Mouse (Mus musculus): ENCODE data around the gene Adora2b. TPM values are rescaled to one million over a fixed set of nuclear protein-coding genes. Genes with fewer than 3 reads are reported as not detected.
A peak's percentile ranks its signal among the peaks of the same experiment; 100 is the strongest.
"Not testable (repeated sequence)": the region's sequence is repeated elsewhere in the genome, so short reads cannot be mapped to it uniquely, and the experiment has no call there.

Adora2b gene
- total RNA-seq, 1 experiment from 2014 or later: 7.9 TPM

DNA sequence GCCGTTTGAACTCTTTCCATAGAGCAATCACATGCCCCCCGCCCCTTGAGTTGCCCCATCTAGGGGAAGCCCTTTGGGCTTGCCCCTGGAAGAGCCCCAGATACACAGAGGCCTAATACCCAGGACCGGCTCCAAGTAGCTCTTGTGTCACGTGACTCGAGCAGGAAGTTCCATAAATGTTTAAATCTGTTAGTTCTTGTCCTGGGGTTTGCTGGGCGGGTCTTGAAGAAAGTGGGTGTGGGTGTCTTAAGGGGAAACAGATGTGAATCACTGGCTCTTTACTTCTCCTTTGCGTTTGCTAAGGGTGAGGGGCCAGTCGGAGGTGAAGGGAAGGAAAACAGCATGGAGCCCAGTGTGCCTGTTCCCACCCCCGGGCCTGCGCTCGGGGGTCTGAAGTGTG lies 2.3 kb downstream of the Adora2b start:
- ATAC-seq (replicated peaks; ENCODE audit: insufficient number of reproducible peaks, low FRiP score, low TSS enrichment, poor library complexity, severe bottlenecking): peak; percentile 74

DNA sequence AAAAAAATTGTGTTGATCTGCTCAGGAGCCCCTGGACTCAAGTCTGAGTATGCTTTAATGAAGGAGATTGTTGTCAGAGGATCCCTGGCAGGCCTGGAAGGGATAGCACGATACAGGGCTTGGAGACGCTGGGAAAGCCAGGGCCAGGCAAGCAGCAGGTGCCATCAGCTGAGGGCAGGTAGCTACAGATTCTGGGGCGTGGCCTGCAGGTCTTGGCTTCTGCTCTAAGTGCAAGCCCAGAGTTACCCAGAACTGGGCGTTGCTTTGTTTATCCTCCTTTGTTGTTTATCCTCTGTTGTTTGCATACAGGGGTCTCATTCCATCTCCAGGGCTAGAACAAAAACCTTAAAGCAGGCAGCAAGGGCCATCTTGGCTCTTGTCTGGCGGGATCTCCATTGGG lies 4.6 kb downstream of the Adora2b start:
- no peak for ATAC-seq (replicated peaks; ENCODE audit: insufficient number of reproducible peaks, low FRiP score, low TSS enrichment, poor library complexity, severe bottlenecking)

DNA sequence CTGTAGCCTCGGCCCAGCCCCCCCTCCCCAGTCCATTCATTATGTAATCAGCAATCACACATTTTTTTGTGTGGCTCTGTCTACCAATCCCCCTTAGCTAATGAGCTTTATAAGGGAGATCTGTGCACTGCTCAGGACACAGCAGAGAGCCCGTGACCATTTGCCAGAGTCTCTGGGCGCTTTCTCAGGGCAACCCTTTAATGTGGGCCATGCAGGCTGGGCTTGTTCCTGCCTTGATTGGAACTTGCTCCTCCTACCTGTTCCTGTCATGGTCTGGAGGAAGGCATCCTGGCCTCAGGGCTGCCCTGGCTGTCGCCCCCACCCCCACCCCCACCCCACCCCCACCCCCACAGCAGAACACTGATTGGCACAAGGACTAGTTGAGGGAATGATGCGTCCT lies 10.4 kb downstream of the Adora2b start:
- ATAC-seq (replicated peaks; ENCODE audit: insufficient number of reproducible peaks, low FRiP score, low TSS enrichment, poor library complexity, severe bottlenecking): no peak

DNA sequence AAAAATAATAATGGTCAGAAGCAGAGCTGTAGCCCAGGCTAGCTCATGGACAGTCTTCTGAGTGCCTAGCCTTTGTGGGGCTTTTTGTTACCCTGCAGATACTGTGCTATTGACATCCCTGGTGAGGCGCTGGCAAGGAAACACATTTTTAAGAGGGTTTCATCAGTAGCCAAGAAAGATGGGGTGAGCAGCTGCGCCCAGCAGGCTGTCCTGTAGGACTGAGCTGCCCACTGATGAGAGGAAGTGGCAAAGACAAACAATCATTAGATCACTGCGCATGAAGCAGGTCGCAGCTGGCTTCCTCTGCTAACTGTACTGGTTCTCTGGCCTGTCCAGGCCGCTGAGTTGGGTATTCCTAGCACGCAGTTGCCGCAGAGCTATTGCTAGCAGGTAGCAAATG lies 14.8 kb downstream of the Adora2b start:
- no peak for ATAC-seq (replicated peaks; ENCODE audit: insufficient number of reproducible peaks, low FRiP score, low TSS enrichment, poor library complexity, severe bottlenecking)

DNA sequence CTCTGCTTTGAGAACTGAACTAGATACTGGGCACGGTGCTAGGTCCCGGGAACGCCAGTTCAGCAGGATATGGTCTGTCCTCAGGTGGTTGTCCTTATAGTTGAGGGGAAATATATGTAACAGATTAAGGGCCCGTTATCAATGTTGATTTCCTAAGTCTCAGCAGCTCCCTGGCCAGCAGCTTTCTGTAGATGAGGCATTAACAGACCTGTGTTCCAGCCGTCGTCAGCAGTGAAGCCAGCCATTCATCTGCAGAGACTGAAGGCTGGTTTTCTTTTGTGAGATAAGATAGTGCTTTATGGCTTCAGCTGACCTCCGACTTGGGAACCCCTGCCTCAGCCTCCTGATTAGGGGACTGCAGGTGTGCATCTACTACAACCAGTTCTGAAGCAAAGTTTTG lies 15.2 kb downstream of the Adora2b start:
- ATAC-seq (replicated peaks; ENCODE audit: insufficient number of reproducible peaks, low FRiP score, low TSS enrichment, poor library complexity, severe bottlenecking): no peak

DNA sequence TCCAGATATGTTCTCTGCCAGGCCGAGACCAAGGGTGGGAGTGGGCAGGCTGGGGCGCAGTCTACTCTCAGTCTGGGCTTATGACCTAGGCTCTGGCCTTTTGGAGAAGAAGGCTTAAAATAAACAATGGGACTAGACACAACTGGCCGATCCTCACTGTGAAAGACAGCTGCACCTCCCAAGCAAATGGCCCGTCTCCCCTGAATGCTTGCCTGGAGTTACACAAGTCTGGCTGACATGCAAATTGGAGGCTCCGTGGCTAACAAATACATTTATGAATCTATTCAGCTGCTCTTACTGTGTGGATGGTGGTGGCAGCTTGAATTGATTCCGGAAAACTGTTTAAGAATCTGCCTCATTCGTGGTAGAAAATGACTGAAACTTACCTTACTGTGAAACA lies 16.9 kb downstream of the Adora2b start:
- ATAC-seq (replicated peaks; ENCODE audit: insufficient number of reproducible peaks, low FRiP score, low TSS enrichment, poor library complexity, severe bottlenecking): no peak

DNA sequence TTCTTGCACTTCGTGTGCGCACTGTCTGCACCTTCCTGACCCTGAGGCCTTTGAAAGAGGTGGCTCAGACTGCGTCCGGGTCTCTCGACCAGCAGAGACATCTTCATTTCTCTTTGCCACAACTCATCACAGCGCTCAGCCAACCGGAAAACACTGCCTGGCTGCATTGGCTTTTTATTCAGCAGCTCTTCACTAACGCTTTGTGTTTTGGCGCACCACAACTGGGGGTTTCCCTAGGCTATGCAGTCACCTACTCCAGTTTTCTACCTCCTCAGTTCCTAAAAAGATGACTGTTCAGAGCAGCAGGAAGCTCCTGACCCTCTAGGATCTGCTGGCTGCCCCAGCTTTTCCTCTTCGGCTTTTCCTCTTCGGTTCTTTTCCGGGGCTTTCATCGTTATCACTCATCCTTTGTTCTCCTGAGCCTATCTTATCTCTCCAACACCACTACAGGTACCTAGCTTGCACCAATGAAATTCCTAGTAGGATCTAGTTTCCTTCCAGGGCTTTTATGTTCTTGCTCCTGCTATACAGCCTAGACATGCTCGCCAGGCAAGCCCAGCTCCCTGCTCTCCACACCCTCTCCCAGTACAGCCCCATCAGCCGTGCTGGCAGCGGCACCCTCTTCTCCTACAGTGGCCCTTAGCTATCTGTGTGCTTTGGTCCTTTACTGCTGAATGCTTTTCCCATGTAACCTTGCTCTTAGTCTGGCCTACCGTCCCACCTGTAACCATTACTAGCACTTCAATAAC lies 17.9 kb downstream of the Adora2b start:
- no peak for ATAC-seq (replicated peaks; ENCODE audit: insufficient number of reproducible peaks, low FRiP score, low TSS enrichment, poor library complexity, severe bottlenecking)

DNA sequence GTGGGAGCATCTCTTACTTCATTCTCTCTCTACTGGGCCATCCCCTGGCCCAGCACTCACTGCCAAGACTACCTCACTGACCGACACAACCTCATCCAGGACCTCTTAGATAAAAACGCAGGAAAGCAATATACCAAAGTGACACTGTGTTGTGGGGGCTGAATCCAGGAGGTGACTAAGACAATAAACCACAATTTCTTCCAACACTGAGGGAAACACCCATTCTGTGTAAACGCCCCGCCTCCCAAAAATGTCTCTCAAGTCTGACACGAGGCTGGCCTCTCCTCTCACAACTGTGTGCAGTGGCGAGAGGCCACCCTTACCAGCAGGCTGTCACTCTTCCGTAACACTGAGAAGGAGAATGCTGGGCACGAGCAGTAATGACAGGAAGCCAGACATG lies 19.6 kb downstream of the Adora2b start:
- no peak for ATAC-seq (replicated peaks; ENCODE audit: insufficient number of reproducible peaks, low FRiP score, low TSS enrichment, poor library complexity, severe bottlenecking)

DNA sequence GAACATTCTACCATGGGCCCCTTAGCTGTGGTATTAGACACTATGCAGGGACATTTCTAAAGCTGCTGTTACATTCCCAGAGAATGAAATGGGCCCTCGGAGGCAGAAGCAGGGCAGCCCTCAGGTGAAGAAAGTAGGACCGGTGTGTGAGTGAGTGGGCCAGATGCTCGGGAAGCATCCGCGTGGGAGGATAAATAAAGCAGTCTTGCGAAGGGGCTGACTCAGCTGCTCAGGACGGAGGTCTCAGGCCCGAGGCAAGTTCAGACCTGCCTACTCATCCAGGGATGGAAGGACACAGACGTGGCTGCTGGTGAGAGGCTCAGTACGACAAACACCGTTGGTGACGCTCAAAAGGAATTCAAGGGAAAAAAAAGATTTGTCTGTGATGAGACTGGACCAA lies 20.3 kb downstream of the Adora2b start:
- no peak for ATAC-seq (replicated peaks; ENCODE audit: insufficient number of reproducible peaks, low FRiP score, low TSS enrichment, poor library complexity, severe bottlenecking)

DNA sequence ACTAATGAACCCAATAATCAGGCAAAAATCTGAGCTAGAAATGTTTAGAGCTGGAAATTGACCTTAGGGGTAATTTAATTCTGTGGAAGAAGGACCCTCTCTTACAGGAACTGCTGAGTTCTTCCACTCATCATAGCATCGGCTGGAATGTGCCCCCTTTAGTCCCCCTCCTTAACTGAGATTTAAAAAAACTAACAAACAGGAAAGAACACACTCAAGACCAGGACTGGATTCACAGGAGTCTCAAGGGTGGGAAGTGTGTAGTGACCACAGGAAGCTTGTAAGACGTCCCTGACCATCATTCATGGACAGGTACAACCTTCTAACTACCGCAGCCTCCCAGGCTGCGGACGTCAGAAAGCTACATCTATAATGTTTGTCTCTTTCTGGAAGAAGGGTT lies 22.1 kb downstream of the Adora2b start:
- ATAC-seq (replicated peaks; ENCODE audit: insufficient number of reproducible peaks, low FRiP score, low TSS enrichment, poor library complexity, severe bottlenecking): no peak

DNA sequence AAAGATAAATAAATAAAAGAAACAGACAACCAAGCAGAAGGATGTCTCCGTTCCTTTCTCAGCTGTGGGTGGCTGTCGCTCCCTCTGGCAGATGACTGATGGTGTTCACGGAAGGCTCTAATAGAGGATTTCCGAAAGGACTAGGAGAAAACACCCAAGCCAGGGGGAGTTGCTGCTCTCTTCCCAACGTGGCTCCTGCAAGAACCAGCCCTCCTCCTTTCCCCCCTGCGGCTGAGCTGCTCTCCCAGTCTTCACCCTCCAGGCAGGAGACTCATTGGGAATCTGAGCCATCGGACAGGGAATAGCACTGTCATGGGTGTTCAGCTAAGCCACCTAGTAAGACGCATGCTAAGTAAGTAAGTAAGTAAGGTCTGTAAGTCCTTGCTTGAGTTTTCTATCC lies 28.3 kb downstream of the Adora2b start:
- ATAC-seq (replicated peaks; ENCODE audit: insufficient number of reproducible peaks, low FRiP score, low TSS enrichment, poor library complexity, severe bottlenecking): no peak

DNA sequence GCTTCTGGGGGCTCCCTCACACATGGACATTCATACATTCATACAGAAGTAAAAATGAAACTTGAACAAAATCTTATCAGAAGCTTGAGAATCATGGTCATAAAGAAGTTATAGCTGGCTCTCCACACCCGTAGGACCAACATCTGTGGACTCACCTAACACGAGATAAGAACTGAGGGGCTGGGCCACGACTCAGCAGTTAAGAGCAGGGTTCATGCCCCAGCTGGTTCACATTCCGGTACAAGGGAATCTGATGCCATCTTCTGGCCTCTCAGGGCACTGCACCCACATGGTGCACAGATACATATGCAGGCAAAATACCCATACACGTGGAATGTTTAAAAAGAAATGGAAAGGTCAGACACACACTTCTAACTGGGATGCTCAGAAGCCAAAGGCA lies 29.2 kb downstream of the Adora2b start:
- ATAC-seq (replicated peaks; ENCODE audit: insufficient number of reproducible peaks, low FRiP score, low TSS enrichment, poor library complexity, severe bottlenecking): peak; percentile 56

DNA sequence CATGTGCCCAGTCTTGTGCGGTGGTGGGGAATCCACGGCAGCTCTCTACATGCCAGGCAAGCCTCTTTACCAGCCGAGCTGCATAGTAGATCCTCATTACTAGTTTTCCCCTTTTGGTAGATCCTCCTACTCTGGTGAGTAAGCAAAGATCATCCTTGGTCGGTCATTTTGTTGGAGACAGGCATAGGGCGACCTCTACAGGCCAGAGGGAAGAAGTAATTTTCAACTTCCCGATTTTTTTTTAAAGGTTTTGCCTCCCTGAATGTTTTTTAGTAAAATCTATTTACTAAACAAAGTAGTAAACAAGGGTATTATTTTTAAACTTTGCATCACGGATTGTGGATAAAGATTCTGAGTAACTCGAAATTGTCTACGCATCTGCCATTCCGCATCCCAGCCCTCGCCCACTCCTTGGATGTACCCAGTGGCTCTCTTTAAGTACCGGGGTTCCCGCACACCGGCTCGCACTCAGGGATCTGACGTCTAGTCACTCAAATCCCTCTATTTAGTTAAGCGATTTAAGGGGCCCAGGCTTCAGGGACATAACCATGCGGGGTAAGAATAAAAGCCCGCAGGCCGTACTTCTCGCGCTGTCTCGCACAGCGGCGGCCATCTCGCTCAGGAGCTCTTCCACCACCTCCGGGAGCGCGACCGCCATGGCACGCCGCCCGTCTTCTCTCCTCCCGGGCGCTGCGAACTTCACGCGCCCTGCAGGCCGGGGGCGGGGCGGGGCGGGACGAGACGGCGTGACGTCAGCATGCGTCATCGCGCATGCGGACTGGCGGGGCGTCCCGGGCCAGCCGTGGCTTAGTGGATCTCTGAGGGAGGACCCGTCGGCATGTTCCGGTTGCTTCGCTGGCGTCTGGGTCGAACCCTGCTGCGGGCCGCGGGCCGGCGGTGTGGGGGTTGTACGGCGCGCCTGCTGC lies 32.2 kb downstream of the Adora2b start, which contains the start of the genes Zswim7 and Ttc19:
Gene Zswim7, minus strand, starts transcription at position 701 of the 926 bp plus-strand sequence.
Gene Ttc19, plus strand, starts transcription at position 799 of the 926 bp plus-strand sequence.
- ATAC-seq (replicated peaks; ENCODE audit: insufficient number of reproducible peaks, low FRiP score, low TSS enrichment, poor library complexity, severe bottlenecking): peak; percentile 85

DNA sequence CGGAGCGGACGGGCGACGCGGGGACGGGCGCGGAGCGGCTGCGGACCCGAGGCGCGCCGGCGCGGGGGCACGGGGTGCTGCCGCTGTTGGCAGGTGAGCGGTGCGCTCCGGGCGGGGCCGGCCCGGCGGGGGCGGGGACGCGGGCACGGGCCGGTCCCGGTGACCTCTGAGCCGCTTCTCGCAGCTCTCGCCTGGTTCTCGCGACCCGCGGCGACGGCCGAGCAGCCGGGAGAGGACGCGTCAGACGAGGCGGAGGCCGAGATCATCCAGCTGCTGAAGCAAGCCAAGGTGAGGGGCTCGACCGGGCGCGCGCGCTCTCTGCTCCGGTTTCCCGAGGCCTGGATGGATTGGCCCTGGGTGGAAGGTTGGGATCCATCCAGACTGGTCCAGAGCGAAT lies 32.8 kb downstream of the Adora2b start:
- no peak for ATAC-seq (replicated peaks; ENCODE audit: insufficient number of reproducible peaks, low FRiP score, low TSS enrichment, poor library complexity, severe bottlenecking)

DNA sequence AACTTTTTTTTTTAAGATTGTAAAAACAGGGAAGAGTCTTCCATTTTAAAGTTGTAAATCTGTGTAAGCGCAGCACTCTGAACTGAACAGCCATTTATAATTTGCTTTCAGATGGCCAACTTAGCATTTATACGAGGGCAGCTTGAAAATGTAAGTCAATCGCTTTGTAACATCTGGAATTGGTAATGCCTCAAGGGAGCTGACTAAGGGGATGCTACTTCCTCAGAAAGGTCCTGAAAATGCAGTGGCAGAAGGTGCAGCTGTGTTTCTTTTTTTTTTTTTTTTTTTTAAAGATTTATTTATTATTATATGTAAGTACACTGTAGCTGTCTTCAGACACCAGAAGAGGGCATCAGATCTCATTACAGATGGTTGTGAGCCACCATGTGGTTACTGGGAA lies 35.2 kb downstream of the Adora2b start:
- ATAC-seq (replicated peaks; ENCODE audit: insufficient number of reproducible peaks, low FRiP score, low TSS enrichment, poor library complexity, severe bottlenecking): not testable (repeated sequence)

DNA sequence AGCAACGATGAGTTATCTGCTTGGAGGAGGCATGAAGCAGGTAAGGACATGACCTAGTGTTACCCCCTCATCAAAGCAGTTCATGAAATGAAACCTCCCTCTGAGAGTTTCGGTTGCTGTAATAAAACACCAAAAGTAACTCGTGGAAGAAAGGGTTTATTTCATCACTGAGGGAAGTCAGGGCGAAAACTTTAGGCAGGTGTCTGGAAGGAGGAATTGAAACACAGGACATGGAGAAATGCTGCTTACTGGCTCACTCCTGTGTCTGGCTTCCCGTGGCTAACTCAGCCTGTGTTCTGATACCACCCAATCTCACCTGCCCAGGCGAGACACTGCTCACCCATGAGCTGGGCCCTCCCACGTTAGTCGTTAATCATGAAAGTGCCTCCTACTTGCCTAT lies 36.2 kb downstream of the Adora2b start:
- no peak for ATAC-seq (replicated peaks; ENCODE audit: insufficient number of reproducible peaks, low FRiP score, low TSS enrichment, poor library complexity, severe bottlenecking)

DNA sequence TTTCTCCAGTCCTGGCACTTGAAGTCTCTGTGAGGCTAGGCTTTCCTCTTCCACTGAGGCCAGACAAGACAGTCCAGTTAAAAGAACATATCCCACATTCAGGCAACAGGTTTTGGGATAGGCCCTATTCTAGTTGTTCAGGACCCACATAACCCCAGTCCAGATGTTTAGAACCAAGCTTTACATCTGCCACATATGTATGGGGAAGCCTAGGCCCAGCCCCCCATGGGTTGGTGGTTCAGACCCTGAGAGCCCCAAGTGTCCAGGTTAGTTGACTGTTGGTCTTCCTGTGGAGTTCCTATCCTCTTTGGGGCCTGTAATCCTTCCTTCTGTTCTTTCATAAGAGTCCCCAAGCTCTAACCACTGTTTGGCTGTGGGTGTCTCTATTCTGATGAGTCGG lies 38.9 kb downstream of the Adora2b start:
- no peak for ATAC-seq (replicated peaks; ENCODE audit: insufficient number of reproducible peaks, low FRiP score, low TSS enrichment, poor library complexity, severe bottlenecking)

DNA sequence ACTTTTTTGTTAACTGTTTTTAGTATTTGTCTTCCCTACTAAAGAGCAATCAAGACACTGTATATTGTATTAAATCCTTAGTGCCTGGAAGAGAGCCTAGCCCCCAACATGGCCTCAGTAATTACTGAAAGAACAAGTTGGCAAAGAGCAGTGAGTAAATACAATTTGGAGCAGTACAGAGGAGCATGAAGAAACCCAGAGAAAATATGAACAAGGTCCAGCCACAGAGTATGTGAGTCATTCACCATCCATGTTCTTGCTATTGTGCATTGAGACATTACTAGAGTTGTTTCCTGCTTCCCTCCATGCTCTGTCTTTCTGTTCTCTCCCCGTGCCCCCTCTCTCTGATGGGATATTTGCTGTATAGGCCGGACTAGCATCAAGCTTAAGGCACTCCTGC lies 45.3 kb downstream of the Adora2b start:
- ATAC-seq (replicated peaks; ENCODE audit: insufficient number of reproducible peaks, low FRiP score, low TSS enrichment, poor library complexity, severe bottlenecking): no peak

DNA sequence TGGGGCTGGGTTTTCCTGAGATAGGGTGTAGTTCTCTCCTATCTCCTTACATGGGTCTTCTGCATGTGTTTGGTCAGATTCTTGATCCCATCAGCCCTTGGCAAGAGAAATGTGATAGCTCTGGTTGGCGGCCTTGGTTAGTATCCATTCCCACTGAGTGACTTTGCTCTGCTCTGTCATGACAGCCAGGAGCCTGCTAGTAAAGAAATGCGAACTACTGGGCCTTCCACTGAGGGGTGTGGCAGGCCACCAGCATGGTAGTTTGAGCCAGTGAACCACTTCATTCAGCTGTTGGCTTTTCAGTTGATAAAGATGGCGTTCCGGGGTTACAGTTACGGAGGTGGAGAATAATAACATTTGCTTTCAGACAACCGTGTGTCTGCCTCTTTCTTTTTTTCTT lies 50.1 kb downstream of the Adora2b start:
- ATAC-seq (replicated peaks; ENCODE audit: insufficient number of reproducible peaks, low FRiP score, low TSS enrichment, poor library complexity, severe bottlenecking): no peak

DNA sequence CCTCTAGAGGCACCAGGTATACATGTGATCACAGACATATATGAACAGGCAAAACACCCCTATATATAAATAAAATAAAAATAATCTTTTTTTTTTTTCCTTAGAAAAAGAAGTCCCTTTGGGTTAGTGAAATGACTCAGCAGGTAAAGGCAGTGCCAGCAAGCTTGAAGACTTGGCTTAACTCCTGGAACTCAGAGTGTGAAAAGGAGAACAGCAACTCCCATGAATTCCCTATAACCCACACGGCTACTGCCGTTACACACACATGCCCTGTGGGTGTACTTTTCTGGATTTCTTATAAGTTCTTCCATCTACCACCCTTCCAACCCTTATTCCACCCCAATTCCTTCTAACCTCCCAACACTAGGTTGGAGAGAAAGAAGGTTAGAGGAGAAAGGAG lies 57.1 kb downstream of the Adora2b start:
- no peak for ATAC-seq (replicated peaks; ENCODE audit: insufficient number of reproducible peaks, low FRiP score, low TSS enrichment, poor library complexity, severe bottlenecking)
